Mouse (Mus musculus) urinary bladder, postnatal 4 days (tissue): ENCODE measurements around the gene Galnt16.
A peak's percentile ranks its signal among the peaks of the same experiment; 100 is the strongest.

ENCODE experiments used
- DNase-seq, 2 experiments: peaks; one replicate each; pipeline ENCODE4 v3.0.0; 2021 to 2022; ENCODE audit warnings: low spot score in 2 of 2

Gene Galnt16

GRCm38 (mm10) chr12:80595968-80596367 is 77.9 kb downstream of the Galnt16 start:
- no peak for DNase-seq

DNA sequence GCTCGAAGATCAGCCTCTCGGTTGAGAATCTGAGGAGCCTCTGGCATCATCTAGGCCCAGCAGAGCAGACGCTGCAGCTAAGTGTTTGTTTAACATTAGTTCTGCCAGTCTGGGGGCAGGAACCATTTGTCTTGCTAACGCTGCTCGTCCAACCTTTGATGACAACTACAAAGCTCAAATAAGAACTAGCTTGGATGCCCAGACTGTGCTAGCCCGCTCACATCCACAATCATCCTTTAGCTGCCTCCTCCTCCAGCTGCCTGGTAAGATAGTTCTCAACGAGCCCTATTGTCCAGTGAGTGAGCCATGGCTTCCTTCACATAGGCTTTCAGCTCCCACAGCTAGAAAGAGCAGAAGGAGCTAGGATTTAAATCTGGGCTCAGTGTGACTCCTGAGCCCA is 80.2 kb downstream of the Galnt16 start:
- DNase-seq, result no peak

- peak; percentile 51 to 64 for DNase-seq
These were observed 80.7 kb downstream of the Galnt16 start for GRCm38 (mm10) chr12:80598756-80599155.

GRCm38 (mm10) chr12:80601597-80602269 is 83.7 kb downstream of the Galnt16 start:
- no peak for DNase-seq

GRCm38 (mm10) chr12:80602432-80602831 is 84.4 kb downstream of the Galnt16 start:
- no peak for DNase-seq

DNA sequence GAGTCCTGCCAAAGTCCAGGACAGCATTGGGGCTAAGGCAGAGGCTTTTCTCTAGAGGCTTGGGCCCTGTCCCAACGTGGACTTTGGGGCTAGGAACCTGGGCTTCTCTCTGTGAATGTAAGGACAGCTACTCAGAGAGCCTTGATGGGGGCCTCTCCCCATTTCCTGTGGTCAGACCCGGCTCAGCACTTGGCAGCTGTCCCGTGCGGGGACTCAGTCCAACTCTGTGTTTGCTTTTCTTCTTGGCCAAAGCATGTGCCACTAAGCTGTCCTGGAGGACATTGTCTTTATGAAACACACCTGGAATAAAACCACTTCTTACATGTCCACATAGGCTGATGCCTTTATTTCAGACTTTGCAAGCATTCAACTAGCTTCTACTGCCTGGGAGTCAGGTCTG is 85.5 kb downstream of the Galnt16 start:
- DNase-seq, result peak; percentile 59 to 73

DNA sequence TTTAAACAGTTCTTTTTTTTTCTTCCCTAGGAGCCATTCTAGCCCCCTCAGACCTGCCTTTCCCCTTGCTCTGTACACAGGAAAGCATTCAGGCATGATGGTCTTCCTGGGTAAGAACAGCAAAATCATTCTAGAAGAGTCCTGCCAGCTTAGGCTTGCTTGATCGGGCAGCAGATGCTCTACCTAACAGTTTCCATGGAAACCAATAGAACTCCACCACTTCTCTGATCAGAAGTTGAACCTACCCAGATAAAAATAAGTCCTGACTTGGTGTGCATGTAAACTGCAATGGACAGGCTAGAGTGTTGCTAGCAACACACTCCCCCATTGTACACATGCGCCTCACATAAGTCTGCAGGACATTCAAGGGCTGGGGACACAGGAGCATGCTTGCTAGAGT is 86.1 kb downstream of the Galnt16 start:
- no peak for DNase-seq

DNA sequence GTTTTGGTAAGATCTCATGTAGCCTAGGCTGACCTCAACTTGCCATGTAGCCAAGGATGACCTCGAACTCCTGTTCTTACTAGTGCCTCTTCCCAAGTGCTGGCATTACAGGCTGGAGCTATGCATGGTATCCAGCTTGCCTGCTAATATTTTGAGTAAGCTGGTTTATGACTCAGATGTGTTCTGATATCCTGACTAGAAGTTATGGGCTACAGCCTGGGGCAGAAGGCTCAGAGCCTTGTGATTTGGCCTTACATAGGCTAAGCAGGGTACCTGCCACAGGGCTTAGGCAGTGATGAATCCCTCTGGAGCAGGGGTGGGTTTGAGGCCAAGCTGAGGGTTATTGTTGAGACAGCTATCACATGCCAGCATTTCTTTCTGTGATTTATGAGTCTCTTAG is 90.5 kb downstream of the Galnt16 start:
- no peak for DNase-seq

GRCm38 (mm10) chr12:80609928-80610327 is 91.9 kb downstream of the Galnt16 start:
- DNase-seq, result no peak

- no peak for DNase-seq
These were observed 94.2 kb downstream of the Galnt16 start for GRCm38 (mm10) chr12:80612113-80612791.

- no peak for DNase-seq
These were observed 97.5 kb downstream of the Galnt16 start for GRCm38 (mm10) chr12:80615371-80616257.

DNA sequence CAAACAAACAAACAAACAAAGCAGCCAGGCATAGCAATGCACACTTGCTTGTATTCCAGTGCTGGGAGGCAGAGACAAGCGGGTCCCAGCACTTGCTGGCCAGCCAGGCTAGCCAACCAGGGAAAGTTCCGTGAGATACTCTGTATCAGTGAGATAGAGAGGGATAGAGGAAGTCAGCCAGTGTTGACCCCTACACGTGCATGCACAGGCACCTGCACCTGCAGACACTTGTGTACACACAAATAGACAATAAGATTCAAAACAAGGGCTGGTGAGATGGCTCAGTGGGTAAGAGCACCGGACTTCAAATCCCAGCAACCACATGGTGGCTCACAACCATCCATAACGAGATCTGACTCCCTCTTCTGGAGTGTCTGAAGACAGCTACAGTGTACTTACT is 102.4 kb downstream of the Galnt16 start:
- no peak for DNase-seq

GRCm38 (mm10) chr12:80631790-80632189 is 113.7 kb downstream of the Galnt16 start:
- DNase-seq, result no peak

GRCm38 (mm10) chr12:80642725-80643692 is 124.9 kb downstream of the Galnt16 start:
- peak; percentile 22 to 63 for DNase-seq

GRCm38 (mm10) chr12:80643693-80644505 is 125.8 kb downstream of the Galnt16 start, which contains the start of the genes Slc39a9 and Erh:
TSS of gene Slc39a9 (plus strand) at chr12:80643883.
TSS of gene Erh (minus strand) at chr12:80644341.
- DNase-seq, result peak; percentile 88 to 89

DNA sequence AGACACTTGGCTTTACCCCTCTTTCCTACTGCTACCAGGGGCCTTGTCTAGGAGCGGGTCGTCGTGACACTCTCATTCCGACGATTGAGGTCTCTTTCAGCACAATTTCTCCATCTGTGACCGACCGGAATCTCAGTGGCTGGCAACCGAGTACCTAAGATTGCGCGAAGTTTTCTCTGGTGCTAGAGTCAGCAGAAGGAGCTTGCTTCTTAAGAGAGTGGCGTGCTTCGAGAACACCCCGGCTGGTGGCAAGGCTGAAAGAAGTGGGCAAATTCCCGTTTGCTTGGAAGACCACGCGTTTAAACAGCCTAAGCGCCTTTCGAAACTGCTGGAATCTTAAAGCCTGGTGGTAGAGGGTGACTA is 126.4 kb downstream of the Galnt16 start:
- no peak for DNase-seq

DNA sequence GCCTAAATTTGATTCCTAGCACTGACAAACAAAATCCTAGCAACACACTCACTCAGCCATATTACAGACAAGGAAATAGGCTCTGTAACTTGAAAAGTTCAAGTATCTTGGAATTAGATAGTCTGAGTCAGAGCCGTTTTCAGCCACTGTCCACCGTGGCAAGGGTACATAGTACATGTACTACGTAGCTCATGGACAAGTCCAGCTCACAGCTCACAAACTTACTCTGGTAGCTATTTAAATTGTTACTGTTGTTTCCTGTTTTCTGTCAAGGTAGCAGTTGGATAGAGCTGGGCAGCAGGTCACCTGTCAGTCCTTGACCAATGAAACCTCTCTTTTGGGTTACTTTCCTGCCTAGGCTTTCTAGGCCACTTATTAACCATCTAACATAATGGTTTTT is 128.3 kb downstream of the Galnt16 start:
- no peak for DNase-seq

DNA sequence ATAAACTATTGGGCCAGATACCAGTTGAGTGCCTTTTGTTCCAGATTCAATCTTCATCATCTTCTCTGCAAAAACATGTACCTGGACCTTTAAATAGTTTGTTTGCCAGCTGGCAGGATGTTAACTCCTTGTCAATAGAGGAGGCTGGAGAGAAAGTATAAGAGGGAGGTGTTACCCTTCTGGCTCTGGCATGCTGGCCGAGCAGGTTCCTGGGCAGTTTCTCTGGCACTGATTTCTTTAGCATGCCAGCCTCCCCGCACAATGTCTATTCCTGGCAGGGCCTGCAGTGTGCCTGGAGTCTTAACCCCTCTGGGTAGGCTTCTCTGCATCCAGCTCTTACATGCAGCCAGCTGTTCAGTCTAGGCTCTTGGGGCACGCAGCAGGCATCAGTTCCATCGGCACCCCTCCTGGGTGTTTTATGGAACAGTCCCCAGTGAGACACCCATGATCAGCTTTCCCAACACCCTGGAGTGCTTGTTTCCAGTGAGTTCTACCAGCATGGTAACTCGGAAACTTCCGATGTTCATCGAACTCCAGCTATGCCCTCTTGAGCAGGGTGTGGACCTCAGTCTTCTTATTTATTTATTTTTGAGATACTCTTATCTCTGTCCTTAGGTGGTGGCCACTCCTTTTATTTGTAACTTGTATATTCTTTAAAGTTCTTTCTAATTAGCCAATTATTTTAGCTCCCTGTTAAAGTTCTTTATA is 136.0 kb downstream of the Galnt16 start:
- DNase-seq, result peak; percentile 29 to 58

DNA sequence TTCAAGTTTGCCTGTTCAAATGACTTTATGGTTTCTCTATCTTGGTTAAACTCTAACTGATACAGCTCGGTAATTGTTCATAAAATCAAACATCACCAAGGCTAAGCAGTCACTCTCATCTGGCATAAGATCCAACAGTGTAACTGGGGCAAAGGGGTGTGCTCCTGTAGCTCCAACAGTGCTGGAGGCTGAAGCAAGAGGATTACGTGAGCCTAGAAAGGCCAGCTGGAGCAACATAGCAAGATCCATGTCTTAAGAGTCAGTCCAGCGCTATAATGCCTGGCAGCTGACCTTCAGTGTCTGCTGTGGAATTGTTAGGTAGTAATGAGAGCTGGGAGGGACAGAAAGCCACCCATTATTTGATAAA is 136.6 kb downstream of the Galnt16 start:
- DNase-seq, result no peak

GRCm38 (mm10) chr12:80658661-80659060 is 140.6 kb downstream of the Galnt16 start:
- DNase-seq, result no peak
